Mouse (Mus musculus) yolk sac, embryonic 10.5 days (tissue): ENCODE measurements around the gene Gnas.

Source experiments
- DNase-seq: peaks from one replicate; pipeline ENCODE4 v3.0.0-alpha.2; 2017; ENCODE audit warnings: low spot score

Gnas gene

GRCm38 (mm10) chr2:174359656-174360055, 75.5 kb downstream of the Gnas start:
- DNase-seq = no peak

- DNase-seq = no peak
Measured at GRCm38 (mm10) chr2:174366571-174366970, 82.5 kb downstream of the Gnas start.

GRCm38 (mm10) chr2:174381021-174381420, 96.9 kb downstream of the Gnas start:
- DNase-seq = no peak

- no peak for DNase-seq
Measured at GRCm38 (mm10) chr2:174391936-174392335, 107.8 kb downstream of the Gnas start.

- no peak for DNase-seq
Measured at GRCm38 (mm10) chr2:174392554-174392953, 108.4 kb downstream of the Gnas start.

- DNase-seq = no peak
Measured at GRCm38 (mm10) chr2:174393383-174393782, 109.3 kb downstream of the Gnas start.
